Mouse (Mus musculus): ENCODE measurements around the gene Calhm2. TPM values are rescaled to one million over a fixed set of nuclear protein-coding genes. Genes with fewer than 3 reads are reported as not detected.

Calhm2 gene
- polyA plus RNA-seq, 1 experiment from 2014 or later, result 6.1 TPM

DNA sequence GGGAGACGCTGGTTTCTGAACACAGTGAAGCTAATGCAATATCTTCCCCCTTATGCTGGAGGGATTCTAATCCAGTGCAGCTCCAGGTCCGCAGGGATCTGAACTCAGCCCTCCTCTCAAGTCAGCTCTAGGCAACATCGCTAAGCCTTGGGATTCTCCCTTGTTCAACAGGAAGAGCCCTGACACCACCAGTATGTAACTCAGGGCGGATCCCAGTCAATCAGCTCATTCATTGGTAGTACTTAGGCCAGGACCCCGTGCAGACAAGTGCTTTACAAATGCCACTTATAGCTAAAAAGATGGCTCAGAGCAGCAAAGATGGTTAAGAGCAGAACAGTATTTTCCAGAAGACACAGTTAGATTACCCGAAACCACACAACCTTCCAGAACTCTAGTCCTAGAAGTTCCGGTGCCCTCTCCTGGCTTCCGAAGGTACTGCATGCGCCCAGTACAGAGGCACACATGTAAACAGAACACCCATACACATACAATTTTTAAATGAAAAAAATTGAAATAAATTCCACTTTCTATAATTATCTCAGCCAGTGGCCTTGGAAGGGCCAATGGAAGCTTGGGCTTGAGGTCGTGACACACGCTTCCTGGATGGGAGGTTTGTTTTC, 30.8 kb upstream of the Calhm2 start:
- Histone ChIP-seq H3K27ac (no peak overlapping the region), H3K27me3 (no peaks in the 10 kb centered on the region; the same call in 1 of the 2 replicates), H3K9ac (no peak overlapping the region), H3K9me3 (no peaks in the 10 kb centered on the region), H3K4me1 (no peaks in the 10 kb centered on the region), H3K36me3 (no peaks in the 10 kb centered on the region), H3K4me2 (replicated peaks) (peak overlapping the region; percentile 18; the same call in 1 of the 2 replicates), H3K4me3 (no peak overlapping the region)
- whole genome bisulfite sequencing, result 23% methylated on average over 11 of the region's 11 CpGs
- peak; percentile 67; the same call in 1 of the 2 replicates for ATAC-seq (ENCODE audit: insufficient number of reproducible peaks, insufficient read depth, low FRiP score, low TSS enrichment)

DNA sequence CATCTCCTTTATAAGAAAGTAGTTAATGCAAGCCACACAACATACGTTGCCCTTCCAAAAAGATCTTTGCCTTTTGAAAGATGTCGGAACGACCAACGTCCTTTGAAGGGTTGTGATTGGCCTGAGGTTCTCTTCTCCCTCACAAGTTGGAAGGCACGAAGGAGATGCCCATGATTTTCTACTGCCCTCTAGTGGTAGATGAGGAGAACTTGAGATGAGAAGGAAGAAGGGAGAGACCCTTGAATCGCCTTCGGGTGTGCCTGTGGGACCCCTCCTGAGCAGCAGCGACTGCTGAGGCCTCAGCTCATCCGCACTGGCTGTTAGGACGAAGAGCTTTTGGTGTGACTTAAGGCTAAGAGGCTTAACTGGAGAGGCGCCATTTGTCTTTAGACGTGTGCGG, 30.1 kb upstream of the Calhm2 start:
- Histone ChIP-seq H3K9me3 (no peaks in the 10 kb centered on the region), H3K27ac (no peak overlapping the region), H3K36me3 (no peaks in the 10 kb centered on the region), H3K9ac (no peak overlapping the region), H3K4me2 (replicated peaks) (peak overlapping the region; percentile 18), H3K4me1 (no peaks in the 10 kb centered on the region), H3K27me3 (no peaks in the 10 kb centered on the region; the same call in 1 of the 2 replicates), H3K4me3 (no peak overlapping the region)
- no peak for ATAC-seq (ENCODE audit: insufficient number of reproducible peaks, insufficient read depth, low FRiP score, low TSS enrichment)
- 10% methylated on average over 13 of the region's 13 CpGs for WGBS

DNA sequence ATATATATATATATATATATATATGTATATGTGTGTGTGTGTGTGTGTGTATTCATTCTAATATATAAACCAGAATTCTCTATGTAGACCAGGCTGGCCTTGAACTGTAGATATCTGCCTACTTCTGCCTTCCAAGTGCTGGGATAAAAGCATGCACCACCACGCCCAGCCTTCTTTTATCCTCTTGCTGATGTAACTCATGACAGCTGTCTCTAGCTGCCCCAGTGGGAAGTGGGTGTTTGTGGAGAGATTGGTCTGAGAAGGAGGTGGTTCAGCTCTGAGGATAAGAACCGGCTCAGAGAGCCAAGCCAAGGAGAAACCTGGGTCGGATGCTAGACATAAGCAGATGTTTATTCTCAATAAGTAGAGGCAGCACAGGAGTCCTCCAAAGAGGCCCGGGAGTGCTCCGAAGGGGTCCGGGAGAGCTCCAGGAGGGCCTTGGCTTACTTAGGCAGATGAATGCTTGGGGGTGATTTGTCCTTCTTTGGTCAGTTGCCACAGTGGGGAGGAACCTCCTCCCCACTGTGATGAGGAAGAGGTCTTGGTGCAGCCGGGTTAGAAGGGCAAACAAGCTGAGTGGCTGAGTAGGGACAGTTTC, 29.6 kb upstream of the Calhm2 start:
- 46% methylated on average over 7 of the region's 7 CpGs for WGBS
- Histone ChIP-seq H3K36me3 (no peaks in the 10 kb centered on the region), H3K9ac (no peak overlapping the region), H3K4me3 (no peak overlapping the region), H3K27me3 (no peaks in the 10 kb centered on the region; the same call in 1 of the 2 replicates), H3K9me3 (no peaks in the 10 kb centered on the region), H3K4me2 (replicated peaks) (peak overlapping the region; percentile 18; the same call in 1 of the 2 replicates), H3K4me1 (no peaks in the 10 kb centered on the region), H3K27ac (no peak overlapping the region)
- ATAC-seq (ENCODE audit: insufficient number of reproducible peaks, insufficient read depth, low FRiP score, low TSS enrichment), result no peak

DNA sequence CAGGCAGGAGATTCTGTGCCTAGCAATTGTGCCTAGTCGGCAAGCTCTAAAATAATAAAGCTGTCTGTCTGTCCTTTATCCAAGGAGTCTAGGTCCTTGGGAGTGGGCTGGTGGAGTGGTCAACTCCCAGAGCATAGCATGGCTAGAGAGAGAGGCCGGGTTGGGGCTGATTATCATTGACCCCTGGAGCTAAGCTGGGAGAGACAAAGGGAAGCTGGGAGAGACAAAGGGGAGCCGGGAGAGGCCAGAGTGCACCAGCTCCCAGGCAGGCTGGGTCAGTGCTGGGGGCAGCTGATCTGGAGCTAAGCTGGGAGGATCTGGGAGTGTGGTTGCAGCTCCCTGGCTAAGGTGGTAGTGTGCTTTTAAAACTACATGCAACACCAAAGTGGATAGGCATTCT, 28.7 kb upstream of the Calhm2 start:
- no peak overlapping the region for H3K4me3 ChIP-seq
- no peak for ATAC-seq (ENCODE audit: insufficient number of reproducible peaks, insufficient read depth, low FRiP score, low TSS enrichment)
- H3K27me3 ChIP-seq, result no peaks in the 10 kb centered on the region; the same call in 1 of the 2 replicates
- no peak overlapping the region for H3K4me2 ChIP-seq (replicated peaks)
- WGBS, result 41% methylated on average over 3 of the region's 3 CpGs
- no peak overlapping the region for H3K9ac ChIP-seq
- H3K4me1 ChIP-seq, result no peaks in the 10 kb centered on the region
- no peaks in the 10 kb centered on the region for H3K36me3 ChIP-seq
- no peaks in the 10 kb centered on the region for H3K9me3 ChIP-seq
- no peak overlapping the region for H3K27ac ChIP-seq

DNA sequence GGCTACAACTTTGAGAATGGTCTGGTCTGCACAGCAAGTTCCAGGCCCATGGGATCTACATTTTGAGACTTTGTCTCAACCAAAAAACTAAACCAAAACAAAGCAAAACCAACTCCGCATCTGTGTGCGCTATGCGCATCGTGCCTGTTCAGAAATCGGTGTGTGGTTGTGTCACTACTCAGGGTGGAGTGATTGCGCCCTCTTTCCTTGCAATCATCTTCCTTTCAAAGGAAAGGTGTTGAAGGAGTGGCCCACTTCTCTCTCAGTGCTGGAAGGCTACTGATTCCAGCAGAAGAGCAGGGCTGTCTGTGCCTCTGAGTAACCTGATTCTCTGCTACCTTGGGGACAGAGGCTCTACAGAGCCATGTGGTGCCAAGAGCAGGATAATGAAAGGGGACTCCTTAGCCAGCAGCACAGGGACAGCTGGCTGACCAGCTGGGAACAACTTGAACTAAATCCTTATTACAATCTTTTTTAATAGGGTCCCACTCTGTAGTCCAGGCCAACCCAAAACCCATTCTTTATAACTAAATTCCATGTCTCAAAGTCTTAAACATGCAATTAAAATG, 25.2 kb upstream of the Calhm2 start:
- H3K4me2 ChIP-seq (replicated peaks), result no peak overlapping the region
- 88% methylated on average over 6 of the region's 6 CpGs for WGBS
- no peaks in the 10 kb centered on the region for H3K9me3 ChIP-seq
- no peaks in the 10 kb centered on the region for H3K36me3 ChIP-seq
- no peaks in the 10 kb centered on the region for H3K4me1 ChIP-seq
- no peak overlapping the region for H3K4me3 ChIP-seq
- no peak for ATAC-seq (ENCODE audit: insufficient number of reproducible peaks, insufficient read depth, low FRiP score, low TSS enrichment)
- H3K9ac ChIP-seq, result no peak overlapping the region
- no peak overlapping the region for H3K27ac ChIP-seq
- no peaks in the 10 kb centered on the region; the same call in 1 of the 2 replicates for H3K27me3 ChIP-seq

DNA sequence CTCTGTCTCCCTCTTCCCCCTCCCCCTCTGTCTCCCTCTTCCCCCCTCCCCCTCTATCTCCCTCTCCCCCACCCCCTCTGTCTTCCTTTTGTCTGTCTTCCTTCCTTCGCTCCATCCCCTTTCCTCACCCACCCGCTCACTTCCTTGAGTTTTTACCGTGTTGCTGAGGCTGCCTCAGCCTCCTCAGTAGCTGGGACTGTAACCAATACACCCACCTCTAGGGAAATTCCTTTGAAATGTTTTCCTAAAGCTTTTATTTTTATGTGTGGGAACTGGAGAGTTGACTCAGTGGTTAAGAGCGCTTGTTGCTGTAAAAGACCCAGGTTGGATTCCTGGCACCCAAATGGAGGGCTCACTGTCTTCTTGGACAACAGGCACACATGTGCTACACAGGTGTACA, 23.6 kb upstream of the Calhm2 start:
- no peak overlapping the region for H3K9ac ChIP-seq
- no peak overlapping the region for H3K4me3 ChIP-seq
- H3K4me1 ChIP-seq, result no peaks in the 10 kb centered on the region
- no peak for ATAC-seq (ENCODE audit: insufficient number of reproducible peaks, insufficient read depth, low FRiP score, low TSS enrichment)
- no peaks in the 10 kb centered on the region for H3K36me3 ChIP-seq
- H3K27me3 ChIP-seq, result no peaks in the 10 kb centered on the region
- WGBS, result 65% methylated on average over 4 of the region's 4 CpGs
- H3K9me3 ChIP-seq, result no peaks in the 10 kb centered on the region
- H3K4me2 ChIP-seq (replicated peaks), result no peak overlapping the region
- no peak overlapping the region for H3K27ac ChIP-seq

DNA sequence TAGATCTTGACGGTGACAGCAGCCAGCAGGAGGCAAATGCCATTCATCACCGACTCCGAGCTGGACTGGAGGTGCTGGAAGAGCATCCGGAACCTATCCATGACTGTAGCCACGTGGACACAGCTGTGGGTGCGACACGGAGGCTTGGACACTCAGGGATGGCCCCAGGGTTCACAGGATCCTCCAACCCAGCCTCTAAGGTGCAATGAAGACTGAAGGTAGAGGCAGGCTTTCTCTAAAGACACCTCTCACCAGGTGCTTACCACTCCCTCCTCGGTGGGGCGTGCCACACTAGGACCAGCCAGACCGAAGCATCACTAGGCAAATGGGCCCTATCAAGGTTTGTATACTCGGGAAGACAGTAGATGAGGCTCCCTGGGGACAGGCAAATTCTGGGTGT, 19.6 kb upstream of the Calhm2 start, which contains the start of gene Calhm3:
Gene Calhm3 (minus strand): TSS at position 101 of the 400 bp plus-strand sequence.
- ATAC-seq (ENCODE audit: insufficient number of reproducible peaks, insufficient read depth, low FRiP score, low TSS enrichment), result no peak
- no peaks in the 10 kb centered on the region for H3K9me3 ChIP-seq
- 81% methylated on average over 11 of the region's 11 CpGs for WGBS

DNA sequence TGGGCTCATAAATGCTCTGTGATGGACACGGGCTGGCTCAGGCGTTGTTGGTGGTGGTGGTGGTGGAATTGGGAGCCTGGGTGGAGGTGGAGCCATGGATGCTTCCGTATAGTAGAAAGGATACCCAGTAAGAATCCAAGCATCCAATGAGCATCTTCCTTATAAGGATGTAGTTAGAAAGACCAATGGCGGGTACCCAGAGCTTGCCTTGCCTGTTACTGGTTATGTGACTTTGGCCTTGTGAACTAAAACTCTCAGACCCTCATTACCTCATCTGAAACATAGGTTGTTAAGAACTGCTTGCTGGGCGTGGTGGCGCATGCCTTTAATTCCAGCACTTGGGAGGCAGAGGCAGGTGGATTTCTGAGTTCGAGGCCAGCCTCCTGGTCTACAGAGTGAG, 15.7 kb upstream of the Calhm2 start:
- H3K4me3 ChIP-seq, result no peak overlapping the region
- no peak overlapping the region for H3K27ac ChIP-seq
- H3K4me1 ChIP-seq, result 0 out of 2 replicates have a peak, but pooled peaks cover 4% of the 10 kb centered on the region
- no peak for ATAC-seq (ENCODE audit: insufficient number of reproducible peaks, insufficient read depth, low FRiP score, low TSS enrichment)
- no peak overlapping the region for H3K9ac ChIP-seq
- no peak overlapping the region for H3K4me2 ChIP-seq (replicated peaks)
- H3K27me3 ChIP-seq, result no peaks in the 10 kb centered on the region
- WGBS, result 88% methylated on average over 7 of the region's 7 CpGs
- no peaks in the 10 kb centered on the region for H3K36me3 ChIP-seq
- H3K9me3 ChIP-seq, result no peaks in the 10 kb centered on the region

More for the DNA sequence above, 19.6 kb upstream of the Calhm2 start, which contains the start of gene Calhm3:
- H3K4me3 ChIP-seq, result no peak within 1 kb of the TSS
- H3K9ac ChIP-seq, result no peak within 1 kb of the TSS
- H3K27ac ChIP-seq, result no peak within 1 kb of the TSS
- no peaks in the 10 kb centered on the region for H3K27me3 ChIP-seq
- no peaks in the 10 kb centered on the region for H3K4me1 ChIP-seq
- H3K36me3 ChIP-seq, result no peaks in the 10 kb centered on the region
- no peak within 1 kb of the TSS for H3K4me2 ChIP-seq (replicated peaks)

DNA sequence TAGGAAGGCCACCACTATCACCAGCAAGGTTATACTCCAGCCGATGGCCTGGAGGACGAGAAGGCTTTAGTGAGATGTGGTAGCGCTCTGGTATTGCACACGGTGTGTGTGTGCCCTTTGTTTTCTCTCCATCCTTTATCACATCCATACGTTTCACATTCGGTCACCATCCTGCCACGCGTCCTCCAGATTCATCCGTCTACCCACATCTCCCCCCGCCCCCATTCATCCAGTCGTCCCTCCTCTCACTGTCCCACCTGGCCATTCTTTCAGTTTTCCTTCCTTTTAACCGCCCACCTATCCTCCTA, 13.9 kb upstream of the Calhm2 start:
- peak overlapping the region; percentile 27 for H3K4me3 ChIP-seq
- no peaks in the 10 kb centered on the region for H3K27me3 ChIP-seq
- H3K36me3 ChIP-seq, result no peaks in the 10 kb centered on the region
- H3K9ac ChIP-seq, result 0 out of 2 replicates have a peak overlapping the region, but pooled peaks have one; percentile 33
- H3K9me3 ChIP-seq, result no peaks in the 10 kb centered on the region
- 62% methylated on average over 12 of the region's 12 CpGs for WGBS
- 0 out of 2 replicates have a peak, but pooled peaks cover 4% of the 10 kb centered on the region for H3K4me1 ChIP-seq
- H3K27ac ChIP-seq, result no peak overlapping the region
- H3K4me2 ChIP-seq (replicated peaks), result peak overlapping the region; percentile 53
- ATAC-seq (ENCODE audit: insufficient number of reproducible peaks, insufficient read depth, low FRiP score, low TSS enrichment), result no peak

DNA sequence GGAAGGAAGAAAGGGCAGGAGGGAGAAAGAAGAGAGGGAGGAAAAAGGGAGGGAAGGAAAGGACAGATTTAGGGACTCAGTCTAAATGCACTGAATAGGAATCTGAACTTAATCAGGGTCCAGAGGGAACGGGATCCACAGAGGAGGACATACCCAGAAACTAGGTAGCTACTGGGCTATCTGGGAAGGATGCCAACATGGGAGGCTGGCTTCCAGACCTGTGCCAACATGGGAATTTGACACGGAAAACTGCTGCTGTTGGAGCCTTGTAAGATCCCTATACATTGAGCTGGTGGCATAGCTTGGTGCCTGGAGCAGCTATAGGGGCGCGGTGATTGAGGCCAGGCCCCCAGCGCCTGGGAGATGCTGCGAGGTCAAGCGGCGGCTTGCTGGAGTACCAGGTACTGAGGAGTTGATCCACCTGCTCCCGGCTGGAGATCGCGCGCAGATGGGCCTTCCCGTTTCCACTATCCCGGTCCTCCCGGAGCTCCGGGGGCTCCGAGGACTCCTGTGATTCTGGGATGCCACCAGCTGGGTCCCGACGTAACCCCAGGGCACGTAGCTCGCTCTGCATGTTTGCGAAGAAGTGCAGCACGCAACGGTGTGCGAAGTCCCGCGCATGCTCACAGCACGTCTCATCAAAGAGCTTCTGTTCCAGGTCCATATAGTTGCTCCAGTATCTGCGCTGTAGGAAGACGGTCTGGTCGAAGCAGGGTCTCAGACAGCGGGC, 13.4 kb upstream of the Calhm2 start:
- ATAC-seq (ENCODE audit: insufficient number of reproducible peaks, insufficient read depth, low FRiP score, low TSS enrichment), result no peak

DNA sequence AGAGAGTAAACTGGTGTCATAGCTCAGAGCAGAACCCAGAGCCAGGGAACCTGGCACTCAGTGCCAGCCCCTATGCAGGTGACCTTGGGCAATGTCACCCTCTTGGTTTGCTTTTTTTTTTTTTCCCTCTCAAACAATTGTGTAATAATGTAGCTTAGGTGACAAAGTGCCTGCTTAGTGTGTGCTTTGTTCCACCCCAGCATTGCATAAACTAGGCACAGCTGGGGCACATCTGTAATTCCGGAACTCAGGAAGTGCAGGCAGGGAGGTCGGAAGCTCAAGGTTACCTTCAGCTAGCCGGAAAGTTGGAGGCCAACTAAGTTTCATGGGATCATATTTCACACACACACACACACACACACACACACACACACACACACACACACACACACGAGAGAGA, 11.8 kb upstream of the Calhm2 start:
- WGBS, result 26% methylated on average over 4 of the region's 4 CpGs
- Histone ChIP-seq H3K4me2 (replicated peaks) (no peak overlapping the region), H3K27ac (no peak overlapping the region), H3K4me3 (no peak overlapping the region), H3K9ac (no peak overlapping the region), H3K9me3 (no peaks in the 10 kb centered on the region), H3K27me3 (0 out of 2 replicates have a peak, but pooled peaks cover 3% of the 10 kb centered on the region), H3K36me3 (no peaks in the 10 kb centered on the region), H3K4me1 (0 out of 2 replicates have a peak, but pooled peaks cover 4% of the 10 kb centered on the region)
- no peak for ATAC-seq (ENCODE audit: insufficient number of reproducible peaks, insufficient read depth, low FRiP score, low TSS enrichment)

More for the DNA sequence above, 13.4 kb upstream of the Calhm2 start:
- WGBS, result 24% methylated on average over 32 of the region's 32 CpGs
- H3K4me2 ChIP-seq (replicated peaks), result peak overlapping the region; percentile 53
- H3K4me3 ChIP-seq, result peak overlapping the region; percentile 27
- H3K9me3 ChIP-seq, result no peaks in the 10 kb centered on the region
- no peaks in the 10 kb centered on the region for H3K36me3 ChIP-seq
- H3K9ac ChIP-seq, result peak overlapping the region; percentile 33; the same call in 1 of the 2 replicates
- no peak overlapping the region for H3K27ac ChIP-seq
- H3K27me3 ChIP-seq, result 0 out of 2 replicates have a peak, but pooled peaks cover 3% of the 10 kb centered on the region
- 0 out of 2 replicates have a peak, but pooled peaks cover 4% of the 10 kb centered on the region for H3K4me1 ChIP-seq

Measured in embryonic facial prominence, embryonic 12.5 days (tissue).